Mouse (Mus musculus): ENCODE results near the gene Tcap.

DNA sequence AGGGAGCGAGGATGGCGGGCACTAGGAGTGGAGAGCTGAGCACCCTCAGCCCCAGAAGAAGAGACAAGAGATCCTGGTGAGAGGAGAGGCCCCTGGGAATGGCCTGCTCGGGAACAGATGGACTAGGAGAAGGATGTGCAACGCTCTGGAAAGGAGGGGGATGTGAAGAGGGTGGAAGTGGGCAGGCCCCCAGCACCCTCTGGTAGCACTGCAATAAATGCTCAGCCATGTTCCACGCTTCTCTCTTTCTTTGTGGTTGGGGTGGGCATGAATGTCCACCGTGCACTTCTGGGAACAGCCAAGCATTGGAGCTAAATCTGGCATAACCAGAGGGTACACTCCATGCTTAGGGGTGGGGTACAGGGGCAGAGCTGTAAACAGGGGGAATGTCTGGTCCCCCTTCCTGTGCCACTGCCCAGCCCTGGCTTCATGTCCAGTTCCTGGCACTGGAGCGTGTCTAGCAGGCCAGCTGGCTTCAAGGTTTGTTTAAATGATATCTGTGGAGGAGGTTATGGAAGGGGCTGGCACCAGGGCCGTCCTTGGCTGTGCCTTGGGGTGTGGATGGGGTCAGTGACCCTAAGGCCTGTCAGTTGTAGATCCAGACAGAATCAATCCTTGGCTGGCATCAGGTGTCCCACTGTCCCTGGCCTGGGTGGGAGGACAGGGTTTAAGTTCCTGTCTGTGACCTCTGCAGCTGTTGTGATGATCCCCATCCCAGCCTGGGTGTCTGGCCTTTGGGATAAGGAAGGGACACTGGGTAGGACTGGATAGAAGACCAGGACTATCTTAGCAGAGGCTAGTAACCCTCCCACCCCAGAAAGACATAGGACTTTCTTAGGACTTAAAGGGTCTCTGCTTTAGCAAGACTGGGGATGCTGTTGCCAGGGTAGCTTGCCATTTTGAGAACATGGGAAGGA, 1.4 kb downstream of the Tcap start:
- TF ChIP-seq POLR2A (IDR thresholded peaks at IDR 0.05; ENCODE audit: low read depth, low read length) = no peak
- TF ChIP-seq CTCF (conservative IDR thresholded peaks at IDR 0.05; ENCODE audit: insufficient read depth, insufficient read length, low read depth, low read length) = no peak

Measured in kidney, adult 2 months (tissue).